Mouse (Mus musculus) hindbrain, embryonic 13.5 days (tissue): ENCODE results near the gene Adgrg1. TPM values are rescaled to one million over a fixed set of nuclear protein-coding genes. Genes with fewer than 3 reads are reported as not detected.

Experiments
- ATAC-seq: fragments of 200-750 bp; cut with Nextera tagmentation; 2 replicates; pipeline ENCODE4 v1.8.0; 2017; ENCODE audit warnings: moderate TSS enrichment; ENCODE audit not compliant: low FRiP score
- H3K27ac ChIP-seq: fragments of 300-500 bp; sonication (generic); 2 replicates; pipeline ENCODE4 v1.5.1; 2015; ENCODE audit warnings: inconsistent platforms, mild to moderate bottlenecking, moderate library complexity
- H3K27me3 ChIP-seq: fragments of 300-500 bp; sonication (generic); 2 replicates; pipeline ENCODE4 v1.6.1; 2015; ENCODE audit warnings: mild to moderate bottlenecking, inconsistent platforms
- H3K36me3 ChIP-seq: fragments of 300-500 bp; sonication (generic); 2 replicates; pipeline ENCODE4 v1.6.1; 2015; ENCODE audit warnings: mild to moderate bottlenecking, inconsistent platforms
- H3K4me1 ChIP-seq: fragments of 300-500 bp; sonication (generic); replicated peaks from 2 replicates; pipeline ENCODE4 v1.6.1; 2015; ENCODE audit warnings: inconsistent platforms
- H3K4me2 ChIP-seq: fragments of 300-500 bp; sonication (generic); 2 replicates; pipeline ENCODE4 v1.6.1; 2015; ENCODE audit warnings: inconsistent platforms, mild to moderate bottlenecking, moderate library complexity
- H3K4me3 ChIP-seq: fragments of 300-500 bp; sonication (generic); 2 replicates; pipeline ENCODE4 v1.5.1; 2015; ENCODE audit warnings: mild to moderate bottlenecking, inconsistent platforms
- H3K9ac ChIP-seq: fragments of 300-500 bp; sonication (generic); 2 replicates; pipeline ENCODE4 v1.6.1; 2015; ENCODE audit warnings: mild to moderate bottlenecking, inconsistent platforms
- H3K9me3 ChIP-seq: fragments of 300-500 bp; sonication (generic); 2 replicates; pipeline ENCODE4 v1.6.1; 2016; ENCODE audit warnings: inconsistent platforms
- WGBS: fragments of 180-500 bp; shearing (Covaris S2); methylation state at CpG from one replicate; pipeline ENCODE4 v1.1.7; 2015; 5-methylcytosine and 5-hydroxymethylcytosine counted together
- polyA plus RNA-seq: library from polyadenylated mRNA; unstranded; fragments of >200 nt; fragmentation: Nextera tagmentation; extraction: Ambion mirVana; gene quantifications from 2 replicates; pipeline ENCODE4 v1.2.1, GENCODE M21; 2015

The Adgrg1 gene
- polyA plus RNA-seq, 1 experiment from 2014 or later, result 162 TPM

DNA sequence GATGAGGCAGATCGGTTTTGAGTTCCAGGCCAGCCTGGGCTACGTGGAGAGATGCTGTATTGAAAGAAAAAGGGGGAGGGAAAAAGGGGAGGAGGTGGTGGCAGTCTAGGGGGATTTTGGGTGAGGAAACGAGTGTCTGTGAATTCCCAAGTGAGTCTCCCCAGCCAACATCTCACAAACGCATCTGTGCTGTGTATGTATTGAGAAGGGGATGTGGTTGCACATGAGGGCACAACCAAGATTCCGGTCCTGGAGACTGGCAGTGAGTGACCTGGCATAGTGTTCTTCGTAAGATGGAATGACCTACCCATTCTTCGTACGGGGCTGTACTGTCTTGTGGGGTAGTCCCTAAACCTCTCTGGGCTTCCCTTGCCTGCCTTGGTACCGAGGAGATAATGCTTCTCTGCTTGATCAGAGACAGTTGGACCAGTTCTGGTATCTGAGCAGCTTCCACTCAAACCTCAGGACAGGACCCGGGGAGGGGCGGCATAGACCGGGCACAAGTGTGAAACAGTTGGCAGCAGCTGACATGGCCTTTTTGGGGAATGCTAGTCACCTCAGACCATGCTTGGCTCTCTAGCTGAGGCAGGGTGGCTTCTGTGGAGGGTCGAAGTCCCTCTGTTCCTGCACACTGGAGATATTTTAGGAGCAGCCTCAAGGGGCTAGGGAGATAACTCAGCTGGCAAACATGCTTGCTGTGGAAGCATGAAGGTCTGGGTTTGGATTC, 4.2 kb downstream of the Adgrg1 start:
- ATAC-seq, result peak; percentile 9; the same call in 1 of the 2 replicates
- H3K4me1 ChIP-seq, result peaks cover 67% of the 10 kb centered on the region
- no peaks in the 10 kb centered on the region for H3K36me3 ChIP-seq
- no peak overlapping the region for H3K4me2 ChIP-seq
- H3K9me3 ChIP-seq, result no peaks in the 10 kb centered on the region
- peaks cover 9% of the 10 kb centered on the region for H3K27me3 ChIP-seq
- H3K9ac ChIP-seq, result peak overlapping the region; percentile 29; the same call in 1 of the 2 replicates
- H3K4me3 ChIP-seq, result no peak overlapping the region
- WGBS, result 67% methylated on average over 13 of the region's 13 CpGs
- peak overlapping the region; percentile 52; the same call in 1 of the 2 replicates for H3K27ac ChIP-seq

DNA sequence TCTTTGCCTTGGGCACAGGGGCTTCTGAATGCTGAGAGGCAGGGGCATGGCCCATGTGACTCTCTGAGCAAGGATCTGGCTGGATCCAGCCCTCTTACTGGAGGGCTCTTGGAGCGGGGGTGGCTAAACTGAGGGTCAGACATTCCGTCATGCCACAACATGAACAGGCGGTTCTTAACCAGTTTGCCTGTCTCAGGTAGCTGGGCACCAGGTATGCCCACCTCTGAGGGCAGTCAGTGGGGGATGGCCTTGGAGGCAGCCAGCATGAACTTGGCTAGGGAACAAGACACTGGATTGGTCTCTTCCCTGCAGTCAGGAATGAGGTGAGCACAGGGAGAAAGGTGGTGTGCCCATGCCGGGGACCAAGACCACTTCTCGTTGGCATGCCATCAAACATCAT, 5.6 kb downstream of the Adgrg1 start:
- peaks cover 81% of the 10 kb centered on the region for H3K4me1 ChIP-seq
- WGBS, result 94% methylated on average over 5 of the region's 5 CpGs
- H3K4me2 ChIP-seq, result no peak overlapping the region

DNA sequence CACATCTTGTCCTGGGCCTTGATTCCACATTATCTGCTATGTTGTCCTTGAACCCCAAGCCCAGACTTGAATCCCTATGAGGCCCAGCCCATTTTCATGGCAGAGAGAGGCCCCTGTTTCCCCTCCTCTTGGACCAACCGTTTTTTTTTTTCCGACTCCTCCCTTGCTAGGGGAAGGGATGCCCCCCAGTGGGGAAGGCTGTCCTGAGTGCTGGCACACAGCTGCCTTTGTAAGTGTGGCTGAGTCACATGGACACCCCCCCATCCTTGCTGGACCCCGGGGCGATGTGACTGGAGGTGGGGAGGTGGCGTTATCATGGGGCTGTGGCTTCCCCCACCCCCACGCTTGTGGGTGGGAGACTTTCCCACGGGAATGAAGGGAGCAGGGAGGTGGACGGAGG, 6.4 kb downstream of the Adgrg1 start:
- Histone ChIP-seq H3K27ac (peak overlapping the region; percentile 67), H3K4me1 (peaks cover 88% of the 10 kb centered on the region), H3K4me2 (no peak overlapping the region), H3K36me3 (no peaks in the 10 kb centered on the region), H3K9me3 (no peaks in the 10 kb centered on the region), H3K4me3 (no peak overlapping the region), H3K9ac (no peak overlapping the region), H3K27me3 (peaks cover 9% of the 10 kb centered on the region)
- WGBS, result 63% methylated on average over 8 of the region's 8 CpGs
- no peak for ATAC-seq

More for the DNA sequence above, 5.6 kb downstream of the Adgrg1 start:
- Histone ChIP-seq H3K9me3 (no peaks in the 10 kb centered on the region), H3K9ac (no peak overlapping the region), H3K4me3 (no peak overlapping the region), H3K27me3 (peaks cover 9% of the 10 kb centered on the region), H3K27ac (no peak overlapping the region), H3K36me3 (no peaks in the 10 kb centered on the region)
- no peak for ATAC-seq

DNA sequence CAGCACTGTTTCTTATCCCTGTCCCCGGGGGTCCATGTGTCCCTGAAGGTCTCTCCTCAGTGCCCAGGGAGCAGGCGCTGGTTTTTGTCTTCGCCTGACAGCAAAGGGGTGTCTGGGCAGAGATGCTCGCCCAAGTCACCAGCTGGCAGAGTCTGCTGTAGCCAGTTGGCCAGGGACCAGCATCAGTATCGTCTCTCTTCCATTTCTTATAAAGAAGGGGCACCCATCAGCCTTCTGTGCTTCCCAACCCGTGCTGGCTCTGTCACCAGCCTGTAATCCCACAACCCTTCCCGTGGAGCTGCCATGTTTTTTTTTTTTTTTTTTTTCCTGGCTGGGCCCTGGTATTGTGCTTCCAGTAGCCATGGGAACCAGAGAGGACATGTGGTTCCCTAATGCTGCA, 7.3 kb downstream of the Adgrg1 start:
- H3K36me3 ChIP-seq, result no peaks in the 10 kb centered on the region
- H3K4me3 ChIP-seq, result no peak overlapping the region
- ATAC-seq, result 0 out of 2 replicates have a peak, but pooled peaks have one; percentile 2
- H3K4me1 ChIP-seq, result peaks cover 91% of the 10 kb centered on the region
- no peaks in the 10 kb centered on the region for H3K9me3 ChIP-seq
- WGBS, result 47% methylated on average over 7 of the region's 7 CpGs
- no peak overlapping the region for H3K9ac ChIP-seq
- H3K4me2 ChIP-seq, result no peak overlapping the region
- peak overlapping the region; percentile 67 for H3K27ac ChIP-seq
- 0 out of 2 replicates have a peak, but pooled peaks cover 2% of the 10 kb centered on the region for H3K27me3 ChIP-seq

DNA sequence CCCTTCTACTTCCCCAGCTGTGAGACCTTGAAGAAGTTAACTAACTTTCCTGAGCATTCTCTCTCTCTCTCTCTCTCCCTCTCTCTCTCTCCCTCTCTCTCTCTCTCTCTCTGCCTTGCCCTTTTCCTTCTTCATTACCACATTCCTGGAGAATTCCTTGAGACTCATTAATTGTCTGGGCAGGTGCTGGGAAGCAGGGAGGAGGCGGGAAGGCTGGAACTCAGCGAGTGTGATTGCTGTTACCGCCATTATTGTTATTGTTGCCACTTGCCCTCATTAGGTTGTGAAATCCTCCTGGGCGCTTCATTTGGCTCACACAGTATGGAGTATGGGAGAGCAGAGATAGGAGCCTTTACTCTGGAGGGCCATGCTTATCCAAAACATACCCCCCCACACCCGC, 8.6 kb downstream of the Adgrg1 start:
- no peaks in the 10 kb centered on the region for H3K27me3 ChIP-seq
- H3K9ac ChIP-seq, result no peak overlapping the region
- H3K4me1 ChIP-seq, result peaks cover 87% of the 10 kb centered on the region
- ATAC-seq, result no peak
- H3K27ac ChIP-seq, result peak overlapping the region; percentile 77
- H3K4me2 ChIP-seq, result peak overlapping the region; percentile 38; the same call in 1 of the 2 replicates
- H3K9me3 ChIP-seq, result no peaks in the 10 kb centered on the region
- 15% methylated on average over 5 of the region's 5 CpGs for WGBS
- no peaks in the 10 kb centered on the region for H3K36me3 ChIP-seq
- no peak overlapping the region for H3K4me3 ChIP-seq

DNA sequence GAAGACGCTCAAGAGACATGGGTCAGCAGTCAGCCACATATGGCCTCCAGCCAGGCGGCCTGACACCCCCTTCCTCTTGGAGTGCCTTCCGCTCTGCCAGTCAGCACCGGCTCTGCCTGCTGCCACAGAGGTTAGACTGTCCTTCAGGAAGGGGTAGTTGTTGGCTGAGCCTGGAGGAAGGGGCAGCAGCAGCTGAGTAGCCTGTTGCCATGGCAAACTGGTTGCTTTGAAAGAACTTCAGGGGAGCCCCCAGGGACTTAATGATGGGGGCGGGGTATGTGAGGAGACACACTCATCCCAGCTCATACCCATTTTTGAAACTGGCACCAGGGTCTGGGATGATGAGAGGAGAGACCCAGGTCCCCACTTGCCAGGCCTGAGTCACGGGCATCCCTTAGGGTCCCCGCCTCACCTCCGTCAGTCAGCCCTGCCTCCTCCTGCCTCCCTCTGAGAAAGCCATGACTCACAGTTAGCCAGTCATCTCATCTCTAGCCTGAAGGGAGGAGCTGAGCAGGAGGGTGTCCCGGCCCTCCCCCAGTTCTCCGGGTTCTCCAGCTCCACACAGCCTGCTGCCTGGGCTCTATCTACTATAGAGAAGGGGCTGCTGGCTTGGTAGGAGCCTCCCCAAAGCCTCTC, 9.4 kb downstream of the Adgrg1 start:
- Histone ChIP-seq H3K9me3 (no peaks in the 10 kb centered on the region), H3K27me3 (no peaks in the 10 kb centered on the region), H3K27ac (peak overlapping the region; percentile 77), H3K4me2 (peak overlapping the region; percentile 38), H3K9ac (peak overlapping the region; percentile 46; the same call in 1 of the 2 replicates), H3K4me1 (peaks cover 79% of the 10 kb centered on the region), H3K36me3 (no peaks in the 10 kb centered on the region), H3K4me3 (peak overlapping the region; percentile 11; the same call in 1 of the 2 replicates)
- WGBS, result 5% methylated on average over 10 of the region's 10 CpGs
- ATAC-seq, result peak; percentile 63

DNA sequence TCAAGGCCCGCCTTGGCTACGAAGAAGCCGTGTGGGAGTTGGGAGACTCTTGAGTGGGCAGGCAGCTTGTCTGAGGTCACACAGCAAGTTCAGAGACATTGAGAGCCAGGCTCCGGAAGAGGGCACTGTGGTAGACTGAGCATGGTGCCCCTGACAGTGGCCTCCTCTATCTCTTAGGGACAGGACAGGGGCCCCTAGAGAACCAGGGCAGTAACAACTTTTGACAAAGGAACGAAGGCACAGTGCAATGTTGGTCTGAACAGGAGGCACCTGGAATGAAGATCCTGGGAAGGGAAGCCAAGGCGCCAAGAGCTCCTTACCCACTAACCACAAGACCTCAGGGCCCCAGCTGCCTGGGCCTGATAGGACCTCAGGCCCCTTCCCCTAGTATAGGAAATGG, 10.5 kb downstream of the Adgrg1 start:
- Histone ChIP-seq H3K36me3 (no peaks in the 10 kb centered on the region), H3K9ac (peak overlapping the region; percentile 46; the same call in 1 of the 2 replicates), H3K4me1 (peaks cover 80% of the 10 kb centered on the region), H3K27ac (peak overlapping the region; percentile 77; the same call in 1 of the 2 replicates), H3K4me3 (0 out of 2 replicates have a peak overlapping the region, but pooled peaks have one; percentile 3), H3K9me3 (no peaks in the 10 kb centered on the region), H3K4me2 (peak overlapping the region; percentile 38), H3K27me3 (no peaks in the 10 kb centered on the region)
- WGBS, result 86% methylated on average over 6 of the region's 6 CpGs
- no peak for ATAC-seq

DNA sequence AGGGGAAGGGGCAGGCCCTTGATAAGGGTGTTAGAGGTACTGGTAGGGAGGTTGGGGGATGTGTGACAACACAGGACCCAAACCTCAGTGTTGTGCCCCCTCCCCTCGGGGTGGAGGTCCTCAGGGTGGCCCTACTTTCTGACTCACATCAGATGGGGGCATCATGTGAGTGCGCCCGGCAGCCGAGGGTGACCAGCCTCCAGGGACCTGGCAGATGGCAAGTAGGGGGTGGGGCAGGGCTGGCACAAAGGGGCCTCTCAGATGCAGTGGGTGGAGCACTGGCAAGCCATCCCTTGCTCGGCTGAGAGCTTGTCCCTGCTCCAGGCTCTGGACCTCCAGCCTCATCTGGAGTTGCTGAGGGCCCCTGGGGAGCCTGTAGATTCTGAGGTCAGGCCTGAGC, 12.1 kb downstream of the Adgrg1 start:
- H3K27me3 ChIP-seq, result no peaks in the 10 kb centered on the region
- H3K4me2 ChIP-seq, result peak overlapping the region; percentile 38
- peak; percentile 41 for ATAC-seq
- H3K4me3 ChIP-seq, result no peak overlapping the region
- H3K9me3 ChIP-seq, result no peaks in the 10 kb centered on the region
- peak overlapping the region; percentile 44 for H3K27ac ChIP-seq
- no peaks in the 10 kb centered on the region for H3K36me3 ChIP-seq
- no peak overlapping the region for H3K9ac ChIP-seq
- H3K4me1 ChIP-seq, result peaks cover 80% of the 10 kb centered on the region
- whole genome bisulfite sequencing, result 37% methylated on average over 5 of the region's 5 CpGs

DNA sequence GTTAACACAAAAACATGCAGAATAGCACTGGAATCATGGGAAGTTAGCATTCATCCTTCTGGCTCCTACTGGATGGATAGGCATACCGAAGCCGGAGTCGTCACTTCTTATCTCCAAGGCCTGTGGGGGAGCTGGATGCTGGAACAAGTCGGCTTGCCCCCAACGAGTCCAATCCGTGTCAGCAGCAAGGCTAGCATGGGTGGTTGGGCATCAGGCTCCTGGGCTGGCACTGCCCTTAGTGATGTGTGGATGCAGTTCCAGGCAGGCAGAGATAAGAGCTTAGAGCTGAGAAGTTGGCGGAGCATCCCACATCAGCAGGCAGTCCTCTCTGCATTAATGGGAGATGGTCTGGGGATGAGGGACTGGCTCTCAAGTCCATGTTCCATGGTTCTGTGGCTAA, 13.0 kb downstream of the Adgrg1 start:
- Histone ChIP-seq H3K36me3 (no peaks in the 10 kb centered on the region), H3K4me1 (peaks cover 80% of the 10 kb centered on the region), H3K27me3 (no peaks in the 10 kb centered on the region), H3K9me3 (no peaks in the 10 kb centered on the region), H3K4me2 (no peak overlapping the region), H3K9ac (no peak overlapping the region), H3K4me3 (no peak overlapping the region), H3K27ac (no peak overlapping the region)
- no peak for ATAC-seq
- 86% methylated on average over 7 of the region's 7 CpGs for WGBS

DNA sequence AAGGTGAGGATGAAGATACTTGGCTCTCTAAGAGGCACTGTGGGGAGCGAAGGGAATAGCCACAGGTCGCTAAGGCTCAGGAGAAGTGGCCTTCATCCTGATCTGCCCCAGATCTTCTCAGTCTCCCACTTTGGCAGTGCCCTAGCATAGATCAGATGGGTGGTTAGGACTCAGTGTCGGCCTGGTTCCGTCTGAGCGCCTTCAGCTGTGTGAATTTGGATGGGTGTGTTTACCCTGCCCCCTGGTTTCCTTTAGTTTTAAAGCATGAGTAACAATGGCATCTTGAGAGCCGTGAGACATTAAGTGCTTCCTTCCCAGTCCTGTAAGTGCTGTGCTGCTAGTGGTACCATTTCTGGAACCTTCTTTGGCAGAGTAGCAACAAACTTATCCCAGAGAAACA, 14.1 kb downstream of the Adgrg1 start:
- ATAC-seq, result no peak
- Histone ChIP-seq H3K9ac (no peak overlapping the region), H3K4me1 (peaks cover 80% of the 10 kb centered on the region), H3K36me3 (no peaks in the 10 kb centered on the region), H3K27me3 (no peaks in the 10 kb centered on the region), H3K9me3 (no peaks in the 10 kb centered on the region), H3K4me2 (no peak overlapping the region), H3K27ac (no peak overlapping the region), H3K4me3 (no peak overlapping the region)
- WGBS, result 81% methylated on average over 6 of the region's 6 CpGs

DNA sequence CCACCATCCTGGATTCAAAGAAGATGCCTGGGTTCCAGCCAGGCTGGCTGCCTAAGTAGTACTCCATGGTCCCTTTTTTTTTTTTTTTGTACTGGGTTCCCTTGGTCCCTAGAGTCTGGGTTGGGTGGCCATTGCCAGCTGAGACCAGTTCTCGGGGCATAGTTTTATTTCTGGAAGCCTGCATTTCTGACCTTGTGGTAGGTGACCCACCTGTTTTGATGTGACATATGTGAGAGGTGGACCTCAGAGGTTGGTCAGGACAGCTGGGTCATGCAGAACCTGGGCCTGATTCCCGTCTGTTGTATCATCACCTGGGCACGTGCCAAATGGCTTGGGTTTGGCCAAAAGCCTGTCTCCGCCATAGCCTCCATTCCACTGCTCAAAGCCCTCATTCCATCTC, 15.2 kb downstream of the Adgrg1 start:
- Histone ChIP-seq H3K27me3 (no peaks in the 10 kb centered on the region), H3K27ac (no peak overlapping the region), H3K36me3 (no peaks in the 10 kb centered on the region), H3K4me3 (no peak overlapping the region), H3K9ac (no peak overlapping the region), H3K9me3 (no peaks in the 10 kb centered on the region), H3K4me1 (peaks cover 80% of the 10 kb centered on the region), H3K4me2 (no peak overlapping the region)
- ATAC-seq, result no peak
- WGBS, result 90% methylated on average over 4 of the region's 4 CpGs

DNA sequence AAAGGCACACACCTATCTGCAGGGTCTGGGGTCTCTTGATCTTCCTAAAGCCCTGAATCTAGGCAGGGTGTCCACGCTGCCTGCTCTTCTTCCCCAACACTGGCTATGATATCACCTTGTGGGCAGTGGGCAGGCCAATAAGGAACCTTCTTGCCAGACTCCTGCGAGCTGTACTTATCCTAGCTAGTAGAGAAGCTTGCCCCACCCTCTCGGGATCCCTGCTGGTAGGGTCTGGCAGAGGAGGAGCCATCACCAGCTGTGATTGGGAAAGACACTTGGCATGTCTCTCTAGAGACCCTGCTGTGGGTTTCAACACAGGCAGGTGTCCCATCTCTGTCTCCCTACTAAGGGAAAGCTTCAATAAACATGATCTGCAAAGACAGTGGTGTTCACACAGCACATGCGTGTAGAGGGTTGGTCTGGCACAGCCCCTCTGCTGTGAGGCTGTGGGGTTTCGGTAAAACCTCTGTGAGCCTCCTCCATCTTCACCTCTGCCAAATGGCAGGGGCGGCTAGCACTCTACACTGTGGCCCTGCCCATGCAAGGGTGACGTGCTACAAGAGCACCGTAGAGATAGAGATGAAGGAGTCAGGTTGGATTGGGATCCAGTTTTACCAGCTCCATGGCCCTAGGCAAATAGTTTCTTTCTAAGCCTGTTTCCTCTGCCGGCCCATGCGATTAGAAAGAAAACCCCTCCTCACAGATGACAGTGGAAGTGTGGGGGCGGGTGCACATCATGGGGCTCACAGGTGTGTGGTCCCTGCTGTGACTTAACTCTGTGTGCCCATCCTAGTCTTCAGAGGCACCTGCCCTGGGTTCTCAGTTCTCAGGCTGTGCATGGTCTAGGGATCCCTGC, 16.3 kb downstream of the Adgrg1 start:
- no peak for ATAC-seq
- Histone ChIP-seq H3K4me1 (peaks cover 72% of the 10 kb centered on the region), H3K9ac (no peak overlapping the region), H3K4me2 (no peak overlapping the region), H3K27me3 (no peaks in the 10 kb centered on the region), H3K9me3 (no peaks in the 10 kb centered on the region), H3K27ac (peak overlapping the region; percentile 99), H3K36me3 (no peaks in the 10 kb centered on the region), H3K4me3 (no peak overlapping the region)
- 74% methylated on average over 11 of the region's 11 CpGs for WGBS
